16 mouse cellular contexts compared by ENCODE assay signal in the genomic region with DNA sequence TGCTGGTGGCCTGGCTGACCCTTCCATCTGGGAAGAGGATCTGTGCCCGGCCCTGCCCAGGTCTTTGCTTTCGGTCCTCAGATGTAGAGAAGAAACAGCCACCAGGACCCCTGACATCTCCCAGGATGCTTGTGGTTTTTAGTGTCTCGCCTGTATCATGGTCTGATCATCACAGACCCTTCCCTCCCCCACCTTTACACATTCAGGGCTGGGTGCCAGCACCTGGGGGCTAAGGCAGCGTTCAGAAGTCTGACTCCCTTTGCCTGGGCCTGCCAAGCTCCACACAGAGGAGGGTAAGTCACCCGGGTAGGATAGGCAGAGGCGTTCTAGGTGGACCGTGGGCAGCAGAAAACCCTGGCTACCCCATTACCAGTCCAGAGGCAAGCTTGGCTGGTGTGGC. TPM values are rescaled to one million over a fixed set of nuclear protein-coding genes. Genes with fewer than 3 reads are reported as not detected.
A peak's percentile ranks its signal among the peaks of the same experiment; 100 is the strongest.
DNase-seq lines count a peak whose midpoint lies in the region; ATAC-seq lines count a peak whose summit lies in the region.
"Had no signal": no experiment of that assay in that cellular context is flagged by ENCODE, and none has a peak within 500 bp of the region (broad histone marks: within the 10 kb centered on the region; RNA-seq: fewer than 3 reads in every experiment).

No protein-coding gene starts in this region.

- no peak overlapping the region for H3K4me3 ChIP-seq in hindbrain, embryonic 12.5 days
- H3K4me3 ChIP-seq in hindbrain, embryonic 11.5 days (ENCODE audit: low read depth, low read length) = no peak overlapping the region
- no peak overlapping the region for H3K4me3 ChIP-seq in midbrain, embryonic 10.5 days
- H3K4me3 ChIP-seq in midbrain, embryonic 13.5 days (replicated peaks) = no peak overlapping the region
- H3K4me3 ChIP-seq: embryonic facial prominence, embryonic 10.5 days; limb, embryonic 13.5 days; liver, embryonic 12.5 days; myocyte; neural tube, embryonic 15.5 days; stomach, embryonic 15.5 days had no signal

- no peak for DNase-seq in hindbrain, embryonic 11.5 days (ENCODE audit: low spot score)
- DNase-seq in midbrain, embryonic 10.5 days (ENCODE audit: low spot score) = no peak
- peak; percentile 28 for DNase-seq in thymus, postnatal 25 days
- DNase-seq in thymus, adult 18-20 months = no peak
- no peak for DNase-seq in embryo, embryonic 10.5 days (ENCODE audit: low spot score)

- H3K4me1 ChIP-seq in hindbrain, embryonic 12.5 days = peaks cover 27% of the 10 kb centered on the region
- peaks cover 3% of the 10 kb centered on the region; the same call in 1 of the 2 replicates for H3K4me1 ChIP-seq in hindbrain, embryonic 11.5 days (replicated peaks; ENCODE audit: control insufficient read depth, insufficient read depth, low read length)
- peaks cover 43% of the 10 kb centered on the region for H3K4me1 ChIP-seq in midbrain, embryonic 10.5 days
- H3K4me1 ChIP-seq in midbrain, embryonic 13.5 days (replicated peaks) = peaks cover 34% of the 10 kb centered on the region
- H3K4me1 ChIP-seq: liver, embryonic 12.5 days had no signal

- H3K27ac ChIP-seq in hindbrain, embryonic 12.5 days = 0 out of 2 replicates have a peak overlapping the region, but pooled peaks have one; percentile 42
- H3K27ac ChIP-seq in hindbrain, embryonic 11.5 days (ENCODE audit: low read depth, low read length) = no peak overlapping the region
- peak overlapping the region; percentile 63 for H3K27ac ChIP-seq in midbrain, embryonic 10.5 days (replicated peaks)
- H3K27ac ChIP-seq in midbrain, embryonic 13.5 days = no peak overlapping the region
- H3K27ac ChIP-seq: embryonic facial prominence, embryonic 10.5 days; limb, embryonic 13.5 days; liver, embryonic 12.5 days; neural tube, embryonic 15.5 days; stomach, embryonic 15.5 days had no signal

- no peak overlapping the region for H3K4me2 ChIP-seq in hindbrain, embryonic 12.5 days (replicated peaks)
- no peak overlapping the region for H3K4me2 ChIP-seq in hindbrain, embryonic 11.5 days (replicated peaks; ENCODE audit: low read depth, low read length)
- no peak overlapping the region for H3K4me2 ChIP-seq in midbrain, embryonic 13.5 days (replicated peaks)
- H3K4me2 ChIP-seq: heart, embryonic 11.5 days; limb, embryonic 13.5 days; liver, embryonic 12.5 days; neural tube, embryonic 15.5 days; stomach, embryonic 15.5 days had no signal

- peaks cover 21% of the 10 kb centered on the region for H3K27me3 ChIP-seq in hindbrain, embryonic 12.5 days
- H3K27me3 ChIP-seq in hindbrain, embryonic 11.5 days (ENCODE audit: control insufficient read depth, insufficient read depth, low read length) = no peaks in the 10 kb centered on the region
- peaks cover 33% of the 10 kb centered on the region for H3K27me3 ChIP-seq in midbrain, embryonic 10.5 days (ENCODE audit: low read depth, poor library complexity, severe bottlenecking)
- H3K27me3 ChIP-seq in midbrain, embryonic 13.5 days = peaks cover 13% of the 10 kb centered on the region
- H3K27me3 ChIP-seq: neural tube, embryonic 15.5 days had no signal

- no peaks in the 10 kb centered on the region for H3K36me3 ChIP-seq in hindbrain, embryonic 12.5 days
- H3K36me3 ChIP-seq in hindbrain, embryonic 11.5 days (ENCODE audit: control insufficient read depth, insufficient read depth, low read length) = no peaks in the 10 kb centered on the region
- no peaks in the 10 kb centered on the region for H3K36me3 ChIP-seq in midbrain, embryonic 10.5 days
- no peaks in the 10 kb centered on the region for H3K36me3 ChIP-seq in midbrain, embryonic 13.5 days
- H3K36me3 ChIP-seq: embryonic facial prominence, embryonic 10.5 days; limb, embryonic 13.5 days; liver, embryonic 12.5 days; neural tube, embryonic 15.5 days; stomach, embryonic 15.5 days had no signal

- H3K9ac ChIP-seq in hindbrain, embryonic 12.5 days = no peak overlapping the region
- H3K9ac ChIP-seq in hindbrain, embryonic 11.5 days (ENCODE audit: low read depth, low read length) = no peak overlapping the region
- H3K9ac ChIP-seq in midbrain, embryonic 13.5 days (replicated peaks) = no peak overlapping the region
- H3K9ac ChIP-seq: forebrain, postnatal 0 days; limb, embryonic 13.5 days; liver, embryonic 12.5 days; neural tube, embryonic 15.5 days; stomach, embryonic 15.5 days had no signal

- WGBS in hindbrain, embryonic 12.5 days = 80% methylated on average over 7 of the region's 7 CpGs
- 81% methylated on average over 7 of the region's 7 CpGs for WGBS in hindbrain, embryonic 11.5 days
- 86% methylated on average over 7 of the region's 7 CpGs for WGBS in midbrain, embryonic 10.5 days
- 81% methylated on average over 7 of the region's 7 CpGs for WGBS in midbrain, embryonic 13.5 days

- ATAC-seq in hindbrain, embryonic 12.5 days (ENCODE audit: low FRiP score) = no peak
- no peak for ATAC-seq in hindbrain, embryonic 11.5 days (ENCODE audit: low FRiP score)
- no peak; the same call in 1 of the 2 replicates for ATAC-seq in midbrain, embryonic 13.5 days
- ATAC-seq: intestine, embryonic 16.5 days; liver, embryonic 12.5 days had no signal

- no peaks in the 10 kb centered on the region for H3K9me3 ChIP-seq in hindbrain, embryonic 12.5 days (replicated peaks)
- no peaks in the 10 kb centered on the region for H3K9me3 ChIP-seq in hindbrain, embryonic 11.5 days (ENCODE audit: control insufficient read depth, low read length)
- no peaks in the 10 kb centered on the region for H3K9me3 ChIP-seq in midbrain, embryonic 10.5 days (replicated peaks)
- no peaks in the 10 kb centered on the region for H3K9me3 ChIP-seq in midbrain, embryonic 13.5 days
- H3K9me3 ChIP-seq: embryonic facial prominence, embryonic 10.5 days; limb, embryonic 13.5 days; liver, embryonic 12.5 days; neural tube, embryonic 15.5 days; stomach, embryonic 15.5 days had no signal

RNA-seq across cellular contexts. Expression of gene Engase, which starts 31.7 kb away (rescaled TPM):
- 7.1 and 7.2 TPM in 2 replicates for polyA plus RNA-seq in hindbrain, embryonic 12.5 days (2016; fragmentation: Nextera tagmentation; extraction: Ambion mirVana)
- 4.7 and 4.8 TPM in 2 replicates for polyA plus RNA-seq in hindbrain, embryonic 11.5 days (2014; fragmentation: Nextera tagmentation; extraction: Ambion mirVana)
- 7.3 and 8.6 TPM in 2 replicates for polyA plus RNA-seq in midbrain, embryonic 10.5 days (2016; fragmentation: Nextera tagmentation; extraction: Ambion mirVana)
- polyA plus RNA-seq in midbrain, embryonic 13.5 days (2015; fragmentation: Nextera tagmentation; extraction: Ambion mirVana) = 6.3 and 6.4 TPM in 2 replicates

Comparison
In these comparisons a context has a peak if more than half of its experiments do, and no peak if none do; other contexts are left out.
1. H3K27ac ChIP-seq: peak in hindbrain, embryonic 12.5 days (single experiment) and midbrain, embryonic 10.5 days (single experiment); none in hindbrain, embryonic 11.5 days (single experiment) and midbrain, embryonic 13.5 days (single experiment).